Mouse (Mus musculus) neutrophil, adult 65 days (primary cell): ENCODE results near the gene Gpr27. TPM values are rescaled to one million over a fixed set of nuclear protein-coding genes. Genes with fewer than 3 reads are reported as not detected.

Source experiments
- total RNA-seq: library from RNA; stranded (reverse); gene quantifications from 2 replicates; pipeline ENCODE4 v1.2.4, GENCODE M21; 2023

Gene Gpr27
- total RNA-seq = 33.7 and 38.6 TPM in 2 replicates

DNA sequence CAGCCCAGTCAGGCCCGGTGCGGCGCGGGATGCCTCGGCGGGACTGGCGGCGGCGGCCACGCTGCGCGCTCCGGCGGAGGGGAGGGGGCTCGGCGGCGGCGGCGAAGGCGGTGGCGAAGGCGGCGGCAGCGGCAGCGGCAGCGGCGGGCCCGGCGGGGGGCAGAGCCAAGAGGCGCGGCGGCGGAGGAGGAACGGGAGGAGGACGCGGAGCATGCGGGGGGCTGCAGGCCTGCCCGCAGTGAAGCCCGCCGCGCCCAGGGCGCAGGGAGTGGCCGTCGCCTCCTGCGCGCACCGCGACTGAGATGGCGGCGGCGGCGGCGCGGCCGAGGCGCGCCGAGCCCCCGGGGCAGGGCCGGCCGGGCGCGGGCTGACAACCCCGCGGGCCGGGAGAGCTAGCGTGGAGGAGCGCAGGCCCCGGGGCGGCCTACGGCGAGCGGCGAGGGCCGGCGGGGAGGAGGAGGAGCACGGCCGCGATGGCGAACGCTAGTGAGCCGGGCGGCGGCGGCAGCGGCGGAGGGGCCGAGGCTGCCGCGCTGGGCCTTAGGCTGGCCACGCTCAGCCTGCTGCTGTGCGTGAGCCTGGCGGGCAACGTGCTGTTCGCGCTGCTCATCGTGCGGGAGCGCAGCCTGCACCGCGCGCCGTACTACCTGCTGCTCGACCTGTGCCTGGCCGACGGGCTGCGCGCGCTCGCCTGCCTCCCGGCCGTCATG, at the start of gene Gpr27:
TSS of gene Gpr27 (plus strand) at position 474 of the 710 bp plus-strand sequence.

DNA sequence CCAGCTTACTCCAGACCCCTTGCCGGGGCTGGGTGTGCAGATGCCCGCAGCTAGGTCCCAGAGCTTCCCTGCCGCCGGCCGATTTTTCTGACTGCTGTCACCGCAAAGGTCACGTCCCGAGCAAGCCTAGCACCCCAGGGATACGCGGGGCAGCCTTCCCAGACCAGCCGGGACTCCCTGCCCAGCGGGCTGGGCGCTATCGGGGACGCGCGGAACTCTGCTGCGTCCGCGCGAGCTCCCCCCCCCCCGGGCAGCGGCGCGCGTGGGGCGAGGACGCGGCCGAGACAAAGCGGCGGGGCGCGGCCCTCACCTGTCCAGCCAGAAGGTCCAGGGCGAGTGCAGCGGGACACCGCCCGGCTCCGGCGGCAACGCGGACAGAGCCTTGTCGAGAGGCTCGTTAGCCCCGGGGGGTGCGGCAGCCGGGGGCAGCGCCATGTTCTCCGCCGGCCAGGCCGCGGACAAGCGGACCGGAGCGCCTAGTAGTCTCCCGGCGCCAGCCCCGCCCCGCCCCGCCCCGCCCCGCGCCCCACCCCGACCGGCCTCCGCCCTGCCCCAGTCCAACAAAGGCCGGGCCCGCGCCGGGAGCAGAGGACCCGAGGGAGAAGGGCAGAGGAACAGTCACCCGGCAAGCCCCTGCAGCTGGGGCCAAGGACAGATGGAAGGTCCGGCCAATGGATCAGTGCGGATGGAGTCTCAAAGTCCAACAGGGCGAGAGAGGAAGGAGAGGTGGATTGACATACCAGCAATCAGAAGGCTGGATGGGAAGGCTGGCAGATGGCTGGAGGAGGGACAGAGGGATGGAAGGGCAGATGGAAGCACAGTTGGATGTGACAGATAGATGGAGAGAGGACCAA, 25.9 kb upstream of the Gpr27 start, which contains the start of the genes Eif4e3 and Gm20696:
TSS of gene Eif4e3 (minus strand) at position 454 of the 854 bp plus-strand sequence.
TSS of gene Gm20696 (minus strand) at position 480 of the 854 bp plus-strand sequence.

DNA sequence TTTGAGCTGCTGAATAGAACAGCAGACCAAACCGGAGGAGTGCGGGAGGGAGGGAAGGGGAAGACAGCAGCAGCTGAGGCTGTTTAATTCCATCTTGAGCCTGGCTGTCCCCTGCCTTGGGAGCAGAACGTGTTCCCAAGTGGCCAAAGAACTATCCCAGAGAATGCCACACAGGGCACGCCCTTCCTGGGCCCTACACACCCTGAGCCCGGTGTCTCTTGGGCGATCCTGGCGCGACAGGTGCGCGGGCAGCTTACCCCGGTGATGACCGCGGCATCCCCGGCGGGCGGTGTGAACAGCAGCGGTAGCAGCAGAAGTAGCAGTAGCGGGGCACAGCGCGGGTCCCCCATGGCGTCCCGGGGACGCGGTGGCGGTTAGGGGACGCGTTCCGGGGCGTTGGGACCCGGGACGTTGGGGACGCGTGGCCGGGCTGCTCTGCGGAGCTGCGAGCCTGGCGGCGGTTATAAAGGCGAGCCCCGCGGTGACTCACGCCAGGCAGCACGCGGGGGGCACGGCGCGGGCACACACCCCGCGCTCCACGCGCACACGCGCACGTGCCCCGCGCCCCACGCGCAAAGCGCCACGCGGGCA, 33.6 kb downstream of the Gpr27 start, which contains the start of gene Prok2:
TSS of gene Prok2 (minus strand) at position 422 of the 591 bp plus-strand sequence.

Other genes starting within 250 kb of the Gpr27 start
- 103 and 155 TPM in 2 replicates for gene Foxp1, start 170.0 kb upstream of the Gpr27 start, total RNA-seq
- gene Eif4e3, start 25.9 kb upstream of the Gpr27 start, total RNA-seq = 43.1 and 47.3 TPM in 2 replicates
- 11.7 and 23.1 TPM in 2 replicates for gene Gm20696, start 25.9 kb upstream of the Gpr27 start, total RNA-seq
- gene Prok2, start 33.7 kb downstream of the Gpr27 start, total RNA-seq = 9.3 and 18.2 TPM in 2 replicates